8 mouse cellular contexts compared by ENCODE assay signal in genomic region chr12:30199735-30200134, GRCm38 (mm10).
DNase-seq lines count a peak whose midpoint lies in the region.

No protein-coding gene starts in this region.

- no peaks in the 10 kb centered on the region for H3K36me3 ChIP-seq in heart, embryonic 10.5 days

- no peak overlapping the region for H3K27ac ChIP-seq in heart, embryonic 10.5 days

- DNase-seq in heart, adult 18-20 months = peak; percentile 18 to 55
- DNase-seq in heart, embryonic 10.5 days (ENCODE audit: low spot score) = no peak
- peak; percentile 5 to 8 for DNase-seq in urinary bladder, postnatal 36 days (ENCODE audit: low spot score in 2 of 2)
- DNase-seq in urinary bladder, adult 2 months (ENCODE audit: low spot score) = no peak
- DNase-seq in heart, postnatal 36 days = peak; percentile 10
- DNase-seq in lung, postnatal 14 days = peak; percentile 39
- no peak for DNase-seq in spleen, postnatal 4 days (ENCODE audit: low spot score in 2 of 2)
- no peak for DNase-seq in urinary bladder, postnatal 25 days (ENCODE audit: low spot score)

- WGBS in heart, embryonic 10.5 days = 19% methylated on average over 2 of the region's 2 CpGs

- no peaks in the 10 kb centered on the region for H3K27me3 ChIP-seq in heart, embryonic 10.5 days (ENCODE audit: insufficient read depth, poor library complexity, severe bottlenecking)

- no peaks in the 10 kb centered on the region for H3K9me3 ChIP-seq in heart, embryonic 10.5 days

- intact Hi-C loops in heart, postnatal 36 days (cut with DNase I) = loop anchor here (1.0 to 5.0 kb wide), 4 partner anchors 57 to 378 kb away; no protein-coding TSS in a partner anchor

- H3K4me3 ChIP-seq in heart, embryonic 10.5 days = no peak overlapping the region

- no peaks in the 10 kb centered on the region for H3K4me1 ChIP-seq in heart, embryonic 10.5 days

Comparison
In these comparisons a context has a peak if more than half of its experiments do, and no peak if none do; other contexts are left out.
1. DNase-seq: peak in heart, adult 18-20 months (2 of 2), urinary bladder, postnatal 36 days (2 of 2), heart, postnatal 36 days (2 of 2) and lung, postnatal 14 days (single experiment); none in heart, embryonic 10.5 days (single experiment), urinary bladder, adult 2 months (single experiment), spleen, postnatal 4 days (0 of 2) and urinary bladder, postnatal 25 days (single experiment).